Mouse (Mus musculus) telencephalon, adult 2 months (tissue): ENCODE results near the gene Smco4.
"Not testable (repeated sequence)": the region's sequence is repeated elsewhere in the genome, so short reads cannot be mapped to it uniquely, and the experiment has no call there.

Source experiments
- DNase-seq: peaks from one replicate; pipeline ENCODE4 v3.0.0-alpha.2; 2011; ENCODE audit warnings: low read depth, low spot score

Gene Smco4

DNA sequence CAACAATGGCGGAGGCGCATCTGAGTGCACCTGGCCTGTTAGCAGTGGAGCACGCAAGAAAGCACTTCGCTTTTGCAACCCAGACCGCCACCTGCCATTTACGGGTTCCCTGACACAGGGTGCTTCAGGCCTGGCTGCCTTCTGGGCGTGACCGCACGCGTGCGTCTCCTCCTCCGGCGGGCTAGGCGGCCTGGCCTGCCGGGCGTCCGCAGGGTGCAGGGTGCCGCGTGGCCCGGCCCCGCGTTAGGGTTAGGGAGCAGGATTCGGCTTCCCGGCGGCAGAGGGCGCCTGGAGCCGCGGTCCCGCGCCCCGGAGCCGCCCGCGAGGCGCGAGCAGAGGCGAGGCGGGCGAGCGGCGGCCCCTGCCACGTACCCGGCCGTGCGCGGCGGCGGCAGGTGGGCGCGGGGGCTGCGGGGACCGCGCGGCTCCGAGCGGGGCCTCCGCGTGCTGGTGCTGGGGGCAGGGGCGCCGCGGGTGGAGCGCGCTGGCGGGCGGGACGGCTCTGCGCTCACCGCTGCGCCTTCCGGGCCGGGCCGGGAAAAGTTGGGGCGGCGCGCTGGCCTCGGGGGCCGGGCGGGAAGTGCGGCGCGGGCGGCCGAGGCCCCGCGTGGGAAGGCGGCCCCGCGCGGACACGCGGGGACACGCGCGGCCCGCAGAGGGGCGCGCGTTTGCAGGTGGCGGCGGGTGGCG lies at the start of gene Smco4:
Smco4 (plus strand) TSS at position 198 of the 690 bp plus-strand sequence.
- DNase-seq = no peak

DNA sequence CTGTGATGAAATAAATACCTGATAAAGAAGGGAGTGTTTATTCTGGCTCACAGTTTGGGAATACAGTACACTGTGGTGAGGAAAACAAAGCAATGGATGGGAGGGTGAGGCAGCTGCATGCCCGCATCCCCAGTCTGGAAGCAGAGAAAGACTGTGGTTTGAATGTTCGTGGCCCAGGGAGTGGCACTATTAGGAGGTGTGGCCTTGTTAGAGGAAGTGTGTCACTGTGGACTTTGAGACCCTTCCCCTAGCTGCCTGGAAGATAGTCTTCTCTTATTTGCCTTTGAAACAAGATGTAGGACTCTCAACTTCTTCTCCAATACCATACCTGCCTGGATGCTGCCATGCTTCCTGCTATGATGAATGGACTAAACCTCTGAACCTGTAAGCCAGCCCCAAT lies 45.8 kb upstream of the Smco4 start:
- no peak for DNase-seq

DNA sequence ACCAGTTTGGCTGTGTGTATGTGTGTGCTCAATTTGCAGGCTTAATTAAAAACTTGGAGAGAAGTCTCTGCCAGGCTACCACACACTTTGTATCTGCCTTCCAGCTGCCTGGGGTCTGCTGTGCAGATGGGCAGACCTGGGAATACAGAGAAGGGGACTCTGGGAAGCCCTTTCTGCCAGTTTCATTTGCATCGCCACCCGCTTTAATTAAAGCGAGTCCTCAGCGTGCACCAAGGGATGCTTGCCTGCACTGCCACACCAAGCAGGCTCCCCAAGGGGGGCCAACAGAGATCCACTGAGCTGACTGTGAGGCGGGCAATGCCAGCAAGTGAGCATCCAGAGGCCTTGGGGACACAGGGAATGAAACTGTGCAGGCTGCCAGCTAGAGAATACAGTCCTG lies 42.3 kb upstream of the Smco4 start:
- no peak for DNase-seq

DNA sequence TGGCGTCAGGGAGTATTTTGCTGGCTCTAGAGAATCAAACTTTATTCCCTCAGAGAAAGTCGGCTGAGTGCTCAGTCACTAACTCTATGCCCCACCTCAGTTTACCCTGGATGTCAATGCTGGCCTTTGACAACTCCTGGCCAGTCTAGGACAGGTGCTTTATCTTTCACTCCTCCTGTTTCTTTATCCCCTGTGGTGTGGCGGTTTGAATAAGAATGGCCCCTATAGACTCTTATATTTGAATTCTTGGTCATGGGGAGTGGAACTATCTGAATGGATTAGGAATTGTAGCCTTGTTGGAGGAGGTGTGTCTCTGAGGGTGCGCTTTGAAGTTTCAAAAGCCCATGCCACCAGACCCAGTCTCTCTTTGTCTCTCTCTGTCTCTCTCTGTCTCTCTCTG lies 21.0 kb upstream of the Smco4 start:
- DNase-seq = no peak

DNA sequence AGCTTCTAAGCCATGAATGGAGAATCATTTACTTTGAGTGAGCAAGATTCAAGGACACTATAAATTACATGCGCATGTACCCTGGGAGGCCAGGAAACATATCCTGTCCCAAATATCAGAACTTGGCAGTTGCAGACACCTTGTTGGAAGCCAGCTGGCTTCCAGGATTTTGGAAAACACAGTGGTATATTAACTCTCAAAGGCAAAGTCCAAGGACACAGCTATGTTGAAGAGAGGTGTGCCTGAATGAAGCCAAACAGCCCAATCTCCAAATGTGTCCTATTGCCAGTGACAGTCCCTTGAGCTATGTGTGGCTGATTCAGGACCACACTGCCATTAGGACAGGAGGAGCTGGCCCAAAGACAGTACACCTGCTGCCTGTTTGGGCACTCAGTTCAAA lies 20.0 kb upstream of the Smco4 start:
- DNase-seq = no peak

DNA sequence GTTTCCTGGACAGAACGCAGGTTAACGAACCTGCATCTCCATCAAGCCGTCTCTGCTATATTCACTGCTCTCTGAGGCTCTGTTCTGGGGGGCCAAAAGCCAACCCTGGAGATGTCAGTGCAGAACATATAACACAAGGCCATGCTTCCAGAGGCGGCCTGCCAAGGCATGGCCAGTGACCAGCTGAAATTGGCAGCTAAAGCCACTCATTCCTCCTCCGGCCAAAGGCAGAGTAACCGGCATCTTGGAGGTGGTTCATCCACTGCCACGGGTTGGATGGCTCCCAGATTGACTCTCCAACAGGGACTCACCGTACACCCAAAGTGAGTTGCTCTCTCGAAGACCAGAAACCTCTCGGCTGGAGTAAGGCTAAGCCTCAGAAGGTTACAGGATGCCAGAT lies 15.7 kb upstream of the Smco4 start:
- no peak for DNase-seq

DNA sequence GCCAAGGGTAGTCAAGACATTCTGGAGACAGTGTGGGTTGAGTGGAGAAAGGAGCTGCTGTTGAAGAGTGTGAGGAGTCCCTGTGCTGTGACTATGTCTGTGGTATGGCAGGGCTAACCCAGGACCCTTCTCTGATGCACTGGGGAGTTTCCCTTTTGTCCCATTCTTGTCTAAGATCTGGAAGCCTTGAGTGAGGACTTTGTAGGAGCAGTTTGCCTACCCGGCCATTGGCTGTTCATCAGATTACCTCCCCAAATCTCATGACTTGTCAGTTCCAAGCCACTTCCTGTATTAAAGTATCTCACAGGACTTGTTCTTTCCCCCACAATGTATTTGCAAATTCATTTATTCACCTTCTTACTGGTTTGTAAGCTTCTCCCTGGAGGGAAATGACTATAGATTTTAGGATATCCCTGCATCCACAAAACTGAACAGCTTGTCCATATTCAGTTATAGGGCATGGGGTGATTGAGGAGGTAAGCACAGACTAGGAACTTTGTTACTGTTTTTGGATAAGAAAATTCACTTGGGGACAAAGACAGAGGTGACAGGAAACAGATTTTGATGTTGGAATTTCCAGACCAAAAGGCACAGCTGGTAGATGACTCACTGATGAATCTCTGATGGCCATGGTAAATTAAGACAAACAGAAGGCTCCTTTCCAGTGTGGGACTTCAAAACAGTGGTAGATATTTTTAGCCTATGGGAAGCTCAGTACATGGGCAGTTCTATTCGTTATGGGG lies 5.4 kb upstream of the Smco4 start:
- no peak for DNase-seq

DNA sequence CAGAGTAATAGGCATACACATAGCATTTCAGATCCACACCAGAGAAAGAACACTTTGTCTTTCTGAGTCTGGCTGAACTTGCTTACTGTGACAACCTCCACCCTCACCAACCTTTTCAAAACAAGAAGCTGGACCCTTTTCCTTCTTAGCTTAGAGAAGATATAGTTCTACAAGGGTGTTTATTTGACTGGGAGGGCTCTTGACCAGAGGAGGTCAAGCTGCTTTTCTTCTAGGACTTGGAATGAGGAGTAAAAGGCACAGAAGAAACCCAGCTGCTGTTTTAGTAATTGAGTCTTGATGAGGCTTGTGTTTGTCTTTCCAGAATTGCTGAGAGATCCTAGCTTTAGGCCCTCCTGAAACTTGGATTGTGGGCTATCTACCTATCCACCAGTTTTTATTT lies 3.9 kb upstream of the Smco4 start:
- no peak for DNase-seq

DNA sequence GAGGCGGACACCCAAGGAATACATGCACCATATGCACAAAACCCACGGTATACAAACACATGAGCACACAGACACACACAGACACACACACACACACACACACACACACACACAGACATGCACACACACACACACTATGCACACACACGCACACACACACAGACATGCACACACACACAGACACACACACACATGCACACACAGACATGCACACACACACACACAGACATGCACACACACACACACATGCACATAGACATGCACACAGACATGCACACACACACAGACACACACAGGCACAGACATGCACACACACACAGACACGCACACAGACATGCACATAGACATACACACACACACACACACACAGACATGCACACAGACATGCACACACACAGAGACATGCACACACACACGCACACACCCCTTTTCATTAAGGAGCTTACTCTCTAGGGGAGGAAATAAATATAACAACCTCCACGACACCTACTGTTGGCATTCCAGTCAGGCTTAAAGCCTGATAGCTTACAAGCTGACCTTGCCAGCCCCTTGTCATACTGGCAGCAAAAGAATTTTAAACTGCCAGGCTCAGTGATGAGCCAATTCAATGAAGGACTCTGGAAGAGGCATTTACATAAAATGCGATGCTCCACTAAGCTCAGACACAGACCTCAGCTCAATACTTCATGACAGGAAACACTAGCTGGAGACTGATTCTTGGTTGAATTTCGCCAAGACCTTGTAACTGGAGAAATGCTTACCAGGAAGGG lies 2.7 kb upstream of the Smco4 start:
- DNase-seq = no peak

DNA sequence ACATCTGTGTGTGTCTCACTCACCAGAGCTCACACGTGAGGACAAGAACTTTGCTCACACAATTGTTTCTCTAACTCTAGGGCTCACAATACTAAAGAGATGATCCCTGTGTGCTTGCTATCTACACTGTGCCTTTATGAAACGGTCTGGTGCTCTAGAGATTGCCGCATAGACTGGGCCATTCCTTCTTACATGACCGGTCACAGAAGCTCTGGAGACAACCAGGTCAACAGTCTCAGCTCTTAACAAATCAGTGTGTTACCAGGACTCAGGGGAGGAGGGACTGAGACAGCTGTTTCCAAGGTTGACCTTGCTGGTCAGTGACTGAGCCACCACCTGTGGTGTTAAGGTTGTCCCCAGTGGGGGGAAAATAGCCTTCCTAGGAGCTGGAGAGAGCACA lies 1.5 kb upstream of the Smco4 start:
- DNase-seq = no peak

DNA sequence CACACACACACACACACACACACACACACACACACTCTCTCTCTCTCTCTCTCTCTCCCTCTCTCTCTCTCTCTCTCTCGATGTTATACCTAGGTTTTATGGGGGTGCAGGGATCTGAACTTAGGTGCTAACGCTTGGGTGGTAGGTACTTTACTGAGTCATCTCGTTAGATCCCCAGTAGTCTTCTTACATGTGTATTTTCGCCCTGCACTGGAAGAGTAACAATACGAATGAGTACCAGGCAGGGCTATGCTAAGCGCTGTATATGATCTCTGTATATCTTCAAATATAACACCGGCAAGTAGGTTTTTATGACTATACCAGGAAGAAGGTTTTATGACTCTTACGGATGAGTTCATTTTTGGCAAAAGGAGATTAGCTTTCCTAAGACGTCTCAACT lies 831 bp upstream of the Smco4 start:
- no peak for DNase-seq

DNA sequence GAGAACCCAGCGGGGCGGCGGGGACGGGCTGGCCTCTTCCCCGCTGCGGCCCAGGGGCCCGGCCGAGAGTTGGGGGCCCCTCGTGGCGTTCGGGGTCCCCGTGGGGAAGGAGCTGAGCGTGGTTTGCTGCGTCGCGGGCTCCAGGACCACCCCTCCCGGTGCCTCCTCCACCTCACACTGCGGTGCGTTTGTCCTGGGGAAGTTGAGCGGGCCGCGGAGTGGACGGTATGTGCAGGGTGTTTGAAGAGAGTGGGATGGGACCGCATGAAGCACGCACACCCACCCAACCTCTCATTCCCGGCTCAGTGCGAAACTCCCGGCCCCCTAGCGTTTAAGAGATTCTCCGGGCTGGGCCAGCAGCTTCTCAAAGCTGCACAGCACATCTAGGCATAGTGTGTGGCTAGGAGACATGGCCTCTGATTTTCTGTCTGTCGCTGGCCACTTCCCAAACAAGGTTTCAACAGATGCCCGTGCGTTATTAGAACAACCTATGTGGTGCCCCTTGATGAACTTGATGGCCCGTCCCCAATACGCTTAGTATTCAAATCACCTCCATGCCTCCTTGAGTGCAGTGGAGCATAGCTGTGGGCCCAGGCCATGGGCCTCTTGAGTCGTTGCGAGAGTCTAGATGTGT lies 810 bp downstream of the Smco4 start:
- no peak for DNase-seq

DNA sequence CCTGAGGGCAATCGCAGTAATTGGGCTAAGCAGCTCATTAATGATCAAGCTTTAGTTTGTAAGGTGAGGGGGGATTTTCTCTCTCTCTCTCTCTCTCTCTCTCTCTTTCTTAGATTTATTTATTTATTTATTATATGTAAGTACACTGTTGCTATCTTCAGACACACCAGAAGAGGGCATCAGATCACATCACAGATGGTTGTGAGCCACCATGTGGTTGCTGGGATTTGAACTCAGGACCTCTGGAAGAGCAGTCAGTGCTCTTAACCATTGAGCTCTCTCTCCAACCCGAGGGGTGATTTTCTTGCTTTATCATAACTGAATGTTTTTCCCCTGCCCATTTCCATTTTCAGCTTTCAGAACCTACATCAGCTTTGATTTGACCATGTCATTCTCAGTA lies 2.0 kb downstream of the Smco4 start:
- not testable (repeated sequence) for DNase-seq

DNA sequence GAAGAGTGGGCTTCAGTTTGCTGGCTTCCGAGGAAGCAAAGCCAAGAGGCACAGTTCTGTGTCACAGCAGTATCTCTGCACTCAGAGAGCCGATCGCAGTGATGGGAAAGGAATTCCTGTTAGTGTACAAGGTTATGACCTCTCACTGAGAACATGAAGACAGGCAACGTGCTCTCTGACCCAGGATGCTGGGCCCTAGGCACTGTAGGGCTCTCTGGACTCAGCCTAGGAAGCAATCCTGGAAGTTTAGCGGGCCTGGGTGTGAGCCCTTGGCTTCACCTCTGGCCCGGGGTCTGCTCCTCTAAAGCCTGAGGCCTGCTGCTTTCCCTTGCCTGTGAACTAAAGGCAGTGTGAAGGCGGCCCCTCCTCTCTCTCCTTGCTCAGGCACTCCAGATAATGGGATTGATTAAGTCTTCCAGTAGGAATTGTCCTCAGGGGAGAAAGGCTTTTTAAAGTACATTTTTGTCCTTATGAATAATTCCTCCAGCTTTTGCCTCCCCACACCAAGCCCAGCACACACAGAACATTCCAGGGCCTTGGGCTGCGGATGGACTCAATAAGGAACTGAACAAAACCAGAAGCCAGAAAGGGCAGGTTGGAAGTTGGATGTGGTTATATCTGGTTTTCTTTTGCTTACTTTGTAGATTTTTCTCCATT lies 2.8 kb downstream of the Smco4 start:
- no peak for DNase-seq

DNA sequence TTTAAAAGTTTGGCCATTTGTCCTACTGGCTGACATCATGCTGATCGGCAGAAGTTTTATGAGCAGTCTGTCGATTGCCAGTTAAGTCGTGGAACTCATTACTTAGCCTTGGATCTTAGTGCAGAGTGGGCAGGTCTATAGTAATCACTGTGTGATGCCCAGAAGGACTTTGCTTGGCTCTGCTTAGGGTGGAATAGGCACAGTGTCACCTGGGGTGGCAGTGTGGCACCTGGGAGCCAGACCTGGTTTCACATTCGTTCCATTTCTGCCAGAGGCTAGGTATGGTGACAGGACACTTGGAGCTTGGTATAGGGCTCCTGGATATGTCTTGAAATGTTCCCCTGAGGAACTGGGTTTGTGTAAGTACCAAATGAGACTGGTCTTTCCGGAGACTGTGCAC lies 6.8 kb downstream of the Smco4 start:
- DNase-seq = no peak

DNA sequence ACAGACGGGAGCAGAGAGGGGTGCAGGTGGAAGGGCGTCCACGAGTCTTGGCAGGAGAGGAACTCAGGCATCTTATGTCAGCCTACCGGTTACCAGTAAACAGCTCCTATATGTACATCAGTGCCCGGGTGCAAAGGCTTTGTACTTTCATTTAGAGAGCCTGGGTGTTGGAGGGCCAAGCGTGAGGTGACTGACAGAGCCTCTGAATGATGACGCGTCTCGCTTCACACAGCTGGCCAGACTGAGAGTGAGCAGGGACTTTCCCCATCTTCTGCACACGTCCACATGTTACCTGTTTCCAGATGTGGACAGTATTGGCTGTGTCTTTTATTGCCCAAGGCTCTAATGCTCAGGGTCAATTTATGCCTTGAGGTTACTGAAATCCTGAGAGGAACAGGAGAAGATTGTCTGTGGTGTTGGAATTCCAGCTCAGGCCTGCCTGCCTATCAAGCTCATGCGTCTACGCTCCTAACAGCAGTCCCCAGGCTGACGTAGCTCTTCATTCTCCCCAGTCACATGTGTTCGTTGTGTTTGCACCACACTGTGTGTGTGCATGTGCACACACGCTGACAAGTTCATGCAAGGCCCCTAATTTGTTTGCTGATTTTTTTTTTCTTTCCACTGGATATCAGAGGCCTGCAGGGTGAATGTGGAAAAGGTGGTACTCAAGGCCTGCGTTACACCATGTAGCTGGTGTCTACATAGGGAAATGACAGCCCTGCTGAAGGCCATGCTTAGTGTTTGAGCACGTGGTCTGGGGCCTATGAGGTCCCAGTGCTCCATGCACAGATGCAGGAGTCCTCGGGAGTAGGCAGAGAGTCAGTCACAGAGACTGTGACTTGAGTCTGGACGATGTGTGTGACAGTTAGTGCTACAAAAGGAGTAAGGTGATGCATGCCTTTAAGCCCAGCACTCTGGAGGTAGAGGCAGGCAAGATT lies 8.4 kb downstream of the Smco4 start:
- no peak for DNase-seq

DNA sequence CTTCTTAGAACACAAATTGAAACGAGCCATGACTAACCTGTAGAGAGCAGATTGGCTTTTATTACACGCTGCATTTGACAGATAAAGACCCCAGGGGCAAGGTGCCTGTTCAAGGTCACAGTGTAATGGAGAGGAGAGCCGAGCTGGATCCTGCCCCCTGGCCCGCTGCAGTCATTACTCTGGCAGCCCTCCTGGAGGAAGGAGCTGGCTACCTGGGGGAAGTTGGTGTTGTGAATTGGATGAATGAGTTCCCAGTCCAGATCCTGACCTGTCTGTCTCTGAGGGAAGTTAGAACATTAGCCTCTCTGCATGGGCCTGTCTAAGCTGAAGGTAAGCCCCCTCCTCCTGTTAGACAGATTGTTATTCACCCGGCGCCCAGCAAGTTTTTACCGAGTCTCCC lies 9.2 kb downstream of the Smco4 start:
- no peak for DNase-seq

DNA sequence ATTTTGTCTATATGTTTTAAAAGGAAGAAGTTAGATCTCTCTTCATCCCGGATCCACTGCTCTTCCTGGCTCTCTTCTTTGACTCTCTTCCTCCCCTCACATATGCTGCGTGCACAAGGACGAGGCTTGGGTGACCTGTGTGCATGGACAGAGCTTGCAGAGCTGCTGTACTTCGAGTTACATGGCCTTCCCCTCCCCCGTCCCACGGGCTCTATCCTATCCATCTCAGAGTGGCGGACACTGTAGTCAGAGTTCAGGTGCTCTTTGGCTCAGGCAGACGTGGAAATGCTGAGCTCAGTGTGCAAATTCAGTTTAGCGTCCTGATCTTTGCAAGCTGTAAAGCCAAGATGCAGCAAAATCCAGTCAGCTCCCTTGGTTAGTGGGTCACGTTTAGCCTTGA lies 10.1 kb downstream of the Smco4 start:
- DNase-seq = no peak

DNA sequence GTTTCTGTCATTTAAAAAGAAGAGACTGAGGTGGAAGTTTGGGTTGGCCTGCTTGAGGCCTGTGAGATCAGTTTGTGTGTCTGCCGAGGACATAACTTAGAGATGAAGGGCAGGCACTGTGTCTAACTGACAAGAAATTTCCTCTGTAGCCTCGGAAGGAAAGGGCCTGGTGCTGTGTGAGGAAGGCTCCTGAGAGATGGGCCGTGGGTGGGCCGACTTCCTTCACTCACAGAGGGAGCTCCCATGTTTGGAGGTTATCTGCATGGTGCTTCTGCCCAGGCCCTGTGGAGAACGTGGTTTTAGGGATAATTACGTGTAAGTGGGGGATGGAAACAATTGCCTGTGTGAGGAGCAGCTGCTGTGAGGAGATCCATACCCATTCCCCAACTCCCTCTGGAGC lies 10.6 kb downstream of the Smco4 start:
- no peak for DNase-seq

DNA sequence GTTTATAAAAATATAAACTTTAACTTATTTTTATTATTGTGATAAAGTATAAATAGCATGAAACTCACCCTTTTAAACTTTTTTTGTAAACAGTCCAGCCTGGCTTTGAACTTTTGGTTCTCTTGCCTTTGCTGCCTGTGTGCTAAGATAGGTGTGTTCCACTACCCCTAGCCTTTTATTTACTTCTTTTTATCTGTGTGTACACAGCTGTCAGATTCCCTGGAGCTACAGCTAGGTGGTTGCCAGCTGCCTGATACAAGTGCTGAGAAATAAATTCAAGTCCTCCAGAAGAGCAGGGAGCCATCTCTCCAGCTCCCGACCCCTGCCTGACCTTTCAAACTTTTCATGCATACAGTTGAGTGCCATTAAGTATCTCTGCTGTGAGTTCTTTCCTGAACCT lies 12.1 kb downstream of the Smco4 start:
- no peak for DNase-seq

DNA sequence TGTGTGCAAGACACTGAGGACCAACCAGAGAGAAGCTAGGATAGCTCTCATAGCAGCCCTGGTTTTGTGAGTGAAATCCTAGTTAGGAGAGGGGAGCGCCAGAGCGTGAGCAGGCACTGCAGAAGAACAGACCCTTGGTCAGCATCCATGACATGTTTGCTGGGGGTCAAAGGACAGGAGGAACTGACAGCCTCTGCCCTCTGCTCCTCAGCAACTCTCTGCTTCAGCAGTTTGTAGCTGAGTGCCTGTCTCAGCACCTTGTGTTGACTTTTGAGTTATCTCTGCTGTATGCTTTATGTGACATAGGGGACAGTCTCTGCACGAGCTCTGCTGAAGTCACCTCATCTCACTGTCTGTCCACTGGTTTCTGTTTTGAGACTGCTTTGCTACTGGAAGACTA lies 13.6 kb downstream of the Smco4 start:
- no peak for DNase-seq
